Mouse (Mus musculus): ENCODE measurements at regions not wholly inside any gene's neighbourhood (a gene's known extent, or its start where the extent isn't known, plus 50 kb on each side); places are given as distances from the start of the nearest gene placed in this dataset.

- DNase-seq (ENCODE audit: low spot score) (no peak), ATAC-seq (ENCODE audit: extremely low read depth, insufficient number of reproducible peaks, low FRiP score, poor library complexity, severe bottlenecking) (no peak)
- Histone ChIP-seq H3K36me3 (replicated peaks) (no peaks in the 10 kb centered on the region), H3K4me1 (ENCODE audit: insufficient read depth, low read depth, low read length) (no peaks in the 10 kb centered on the region), H3K4me3 (ENCODE audit: low read depth, low read length) (no peak overlapping the region), H3K9me3 (replicated peaks) (peaks cover 6% of the 10 kb centered on the region), H3K27me3 (ENCODE audit: insufficient read depth, low read length) (no peaks in the 10 kb centered on the region)
- TF ChIP-seq POLR2AphosphoS5 (IDR thresholded peaks at IDR 0.05; ENCODE audit: insufficient replicate concordance, low read depth, low read length) (no peak), GATA1 (IDR thresholded peaks at IDR 0.05; ENCODE audit: borderline replicate concordance, low read length) (no peak), GATA2 (IDR thresholded peaks at IDR 0.05; ENCODE audit: borderline replicate concordance, low read depth, low read length) (no peak), CTCF (IDR thresholded peaks at IDR 0.05; ENCODE audit: low read depth, low read length) (no peak), TAL1 (conservative IDR thresholded peaks at IDR 0.05; ENCODE audit: low read depth, low read length) (no peak)
These were observed 267.6 kb downstream of the Rnf152 start for GRCm38 (mm10) chr1:105088765-105089520.

GRCm38 (mm10) chr1:105087623-105088022 is 268.9 kb downstream of the Rnf152 start:
- Histone ChIP-seq H3K27me3 (ENCODE audit: insufficient read depth, low read length) (no peaks in the 10 kb centered on the region), H3K4me3 (ENCODE audit: low read depth, low read length) (no peak overlapping the region), H3K9me3 (replicated peaks) (peaks cover 8% of the 10 kb centered on the region), H3K36me3 (replicated peaks) (no peaks in the 10 kb centered on the region), H3K4me1 (ENCODE audit: insufficient read depth, low read depth, low read length) (no peaks in the 10 kb centered on the region)
- TF ChIP-seq POLR2AphosphoS5 (IDR thresholded peaks at IDR 0.05; ENCODE audit: insufficient replicate concordance, low read depth, low read length) (no peak), CTCF (IDR thresholded peaks at IDR 0.05; ENCODE audit: low read depth, low read length) (no peak), GATA2 (IDR thresholded peaks at IDR 0.05; ENCODE audit: borderline replicate concordance, low read depth, low read length) (no peak), GATA1 (IDR thresholded peaks at IDR 0.05; ENCODE audit: borderline replicate concordance, low read length) (no peak), TAL1 (conservative IDR thresholded peaks at IDR 0.05; ENCODE audit: low read depth, low read length) (no peak)
- ATAC-seq (ENCODE audit: extremely low read depth, insufficient number of reproducible peaks, low FRiP score, poor library complexity, severe bottlenecking) (no peak), DNase-seq (ENCODE audit: low spot score) (no peak)

GRCm38 (mm10) chr1:105084556-105084955 is 272.0 kb downstream of the Rnf152 start:
- no peaks in the 10 kb centered on the region for H3K36me3 ChIP-seq (replicated peaks)
- no peaks in the 10 kb centered on the region for H3K4me1 ChIP-seq (ENCODE audit: insufficient read depth, low read depth, low read length)
- H3K27me3 ChIP-seq (ENCODE audit: insufficient read depth, low read length) = no peaks in the 10 kb centered on the region
- peaks cover 14% of the 10 kb centered on the region for H3K9me3 ChIP-seq (replicated peaks)
- TF ChIP-seq POLR2AphosphoS5 (IDR thresholded peaks at IDR 0.05; ENCODE audit: insufficient replicate concordance, low read depth, low read length) (no peak), CTCF (IDR thresholded peaks at IDR 0.05; ENCODE audit: low read depth, low read length) (no peak), TAL1 (conservative IDR thresholded peaks at IDR 0.05; ENCODE audit: low read depth, low read length) (no peak), GATA2 (IDR thresholded peaks at IDR 0.05; ENCODE audit: borderline replicate concordance, low read depth, low read length) (no peak), GATA1 (IDR thresholded peaks at IDR 0.05; ENCODE audit: borderline replicate concordance, low read length) (no peak)
- ATAC-seq (ENCODE audit: extremely low read depth, insufficient number of reproducible peaks, low FRiP score, poor library complexity, severe bottlenecking) (no peak), DNase-seq (ENCODE audit: low spot score) (no peak)
- no peak overlapping the region for H3K4me3 ChIP-seq (ENCODE audit: low read depth, low read length)

GRCm38 (mm10) chr1:105083551-105084103 is 272.9 kb downstream of the Rnf152 start:
- H3K9me3 ChIP-seq (replicated peaks) = peaks cover 14% of the 10 kb centered on the region; the same call in 1 of the 2 replicates
- ATAC-seq (ENCODE audit: extremely low read depth, insufficient number of reproducible peaks, low FRiP score, poor library complexity, severe bottlenecking) = no peak
- TF ChIP-seq POLR2AphosphoS5 (IDR thresholded peaks at IDR 0.05; ENCODE audit: insufficient replicate concordance, low read depth, low read length) (no peak), GATA2 (IDR thresholded peaks at IDR 0.05; ENCODE audit: borderline replicate concordance, low read depth, low read length) (no peak), GATA1 (IDR thresholded peaks at IDR 0.05; ENCODE audit: borderline replicate concordance, low read length) (no peak), TAL1 (conservative IDR thresholded peaks at IDR 0.05; ENCODE audit: low read depth, low read length) (no peak), CTCF (IDR thresholded peaks at IDR 0.05; ENCODE audit: low read depth, low read length) (no peak)
- H3K4me1 ChIP-seq (ENCODE audit: insufficient read depth, low read depth, low read length) = no peaks in the 10 kb centered on the region
- H3K27me3 ChIP-seq (ENCODE audit: insufficient read depth, low read length) = no peaks in the 10 kb centered on the region
- no peak overlapping the region for H3K4me3 ChIP-seq (ENCODE audit: low read depth, low read length)
- no peaks in the 10 kb centered on the region for H3K36me3 ChIP-seq (replicated peaks)
- no peak for DNase-seq (ENCODE audit: low spot score)

GRCm38 (mm10) chr1:105082823-105083550 is 273.5 kb downstream of the Rnf152 start:
- no peak overlapping the region for H3K4me3 ChIP-seq (ENCODE audit: low read depth, low read length)
- DNase-seq (ENCODE audit: low spot score) = no peak
- H3K9me3 ChIP-seq (replicated peaks) = peaks cover 14% of the 10 kb centered on the region; the same call in 1 of the 2 replicates
- no peak for ATAC-seq (ENCODE audit: extremely low read depth, insufficient number of reproducible peaks, low FRiP score, poor library complexity, severe bottlenecking)
- no peaks in the 10 kb centered on the region for H3K36me3 ChIP-seq (replicated peaks)
- TF ChIP-seq GATA2 (IDR thresholded peaks at IDR 0.05; ENCODE audit: borderline replicate concordance, low read depth, low read length) = no peak
- TF ChIP-seq CTCF (IDR thresholded peaks at IDR 0.05; ENCODE audit: low read depth, low read length) = no peak
- TF ChIP-seq POLR2AphosphoS5 (IDR thresholded peaks at IDR 0.05; ENCODE audit: insufficient replicate concordance, low read depth, low read length) = no peak
- no peak for TF ChIP-seq TAL1 (conservative IDR thresholded peaks at IDR 0.05; ENCODE audit: low read depth, low read length)
- TF ChIP-seq GATA1 (IDR thresholded peaks at IDR 0.05; ENCODE audit: borderline replicate concordance, low read length) = no peak
- H3K27me3 ChIP-seq (ENCODE audit: insufficient read depth, low read length) = no peaks in the 10 kb centered on the region
- H3K4me1 ChIP-seq (ENCODE audit: insufficient read depth, low read depth, low read length) = no peaks in the 10 kb centered on the region

GRCm38 (mm10) chr1:105081942-105082341 is 274.6 kb downstream of the Rnf152 start:
- ATAC-seq (ENCODE audit: extremely low read depth, insufficient number of reproducible peaks, low FRiP score, poor library complexity, severe bottlenecking) = no peak
- H3K36me3 ChIP-seq (replicated peaks) = no peaks in the 10 kb centered on the region
- H3K9me3 ChIP-seq (replicated peaks) = peaks cover 14% of the 10 kb centered on the region; the same call in 1 of the 2 replicates
- no peaks in the 10 kb centered on the region for H3K27me3 ChIP-seq (ENCODE audit: insufficient read depth, low read length)
- H3K4me1 ChIP-seq (ENCODE audit: insufficient read depth, low read depth, low read length) = no peaks in the 10 kb centered on the region
- H3K4me3 ChIP-seq (ENCODE audit: low read depth, low read length) = no peak overlapping the region
- no peak for TF ChIP-seq TAL1 (conservative IDR thresholded peaks at IDR 0.05; ENCODE audit: low read depth, low read length)
- no peak for TF ChIP-seq CTCF (IDR thresholded peaks at IDR 0.05; ENCODE audit: low read depth, low read length)
- no peak for TF ChIP-seq GATA1 (IDR thresholded peaks at IDR 0.05; ENCODE audit: borderline replicate concordance, low read length)
- TF ChIP-seq POLR2AphosphoS5 (IDR thresholded peaks at IDR 0.05; ENCODE audit: insufficient replicate concordance, low read depth, low read length) = no peak
- TF ChIP-seq GATA2 (IDR thresholded peaks at IDR 0.05; ENCODE audit: borderline replicate concordance, low read depth, low read length) = no peak
- no peak for DNase-seq (ENCODE audit: low spot score)
